Mouse (Mus musculus) C2C12 (cell line): ENCODE results near the gene Nt5c3. TPM values are rescaled to one million over a fixed set of nuclear protein-coding genes. Genes with fewer than 3 reads are reported as not detected.

Experiments
- H3K27me3 ChIP-seq: one replicate; pipeline ENCODE4 v1.6.1; 2011; ENCODE audit not compliant: control insufficient read depth, insufficient read depth, insufficient read length
- H3K36me3 ChIP-seq: one replicate; pipeline ENCODE4 v1.6.1; 2011; ENCODE audit not compliant: control insufficient read depth, insufficient read depth
- H3K4me3 ChIP-seq: one replicate; pipeline ENCODE4 v1.5.1; 2011; ENCODE audit warnings: mild to moderate bottlenecking, control low read depth; ENCODE audit not compliant: poor library complexity, insufficient read depth, severe bottlenecking
- H3K79me2 ChIP-seq: one replicate; pipeline ENCODE4 v1.6.1; 2011; ENCODE audit not compliant: control insufficient read depth, insufficient read depth
- H3K79me3 ChIP-seq: one replicate; pipeline ENCODE4 v1.6.1; 2011; ENCODE audit warnings: low read depth, control low read depth
- H3ac ChIP-seq: one replicate; pipeline ENCODE3; 2011; ENCODE audit warnings: low read depth; ENCODE audit not compliant: control insufficient read depth, insufficient read length
- CEBPB ChIP-seq: IDR thresholded peaks from one replicate; pipeline ENCODE4 v1.6.1; 2011; ENCODE audit warnings: low read depth, mild to moderate bottlenecking, control low read depth, moderate library complexity
- CTCF ChIP-seq: IDR thresholded peaks from one replicate; pipeline ENCODE4 v1.5.1; 2011; ENCODE audit not compliant: control insufficient read depth, insufficient read depth, insufficient read length
- FOSL1 ChIP-seq: IDR thresholded peaks from one replicate; pipeline ENCODE4 v1.8.0; 2011; ENCODE audit warnings: mild to moderate bottlenecking, low read length; ENCODE audit not compliant: poor library complexity, insufficient read depth, severe bottlenecking
- MAX ChIP-seq: IDR thresholded peaks from one replicate; pipeline ENCODE4 v1.6.1; 2011; ENCODE audit warnings: mild to moderate bottlenecking, control low read depth
- MYOD1 ChIP-seq: IDR thresholded peaks from one replicate; pipeline ENCODE4 v1.6.1; 2011; ENCODE audit warnings: low read depth; ENCODE audit not compliant: control insufficient read depth, insufficient read length
- MYOG ChIP-seq: IDR thresholded peaks from one replicate; pipeline ENCODE4 v1.6.1; 2011; ENCODE audit not compliant: control insufficient read depth, insufficient read length; ENCODE audit errors: extremely low read depth
- USF1 ChIP-seq: IDR thresholded peaks from one replicate; pipeline ENCODE4 v1.6.1; 2011; ENCODE audit warnings: low read depth, mild to moderate bottlenecking, control low read depth, moderate library complexity
- polyA plus RNA-seq: library from polyadenylated mRNA; unstranded; fragments of >200 nt; fragmentation: generic; extraction: Trizol; gene quantifications from one replicate; pipeline ENCODE4 v1.2.1, GENCODE M21; 2012; ENCODE audit warnings: missing spikeins

The Nt5c3 gene
- polyA plus RNA-seq, 1 experiment: 11.8 TPM

GRCm38 (mm10) chr6:56906121-56906846 is 17.4 kb downstream of the Nt5c3 start:
- H3K36me3 ChIP-seq: no peaks in the 10 kb centered on the region
- H3K79me3 ChIP-seq: peaks cover 14% of the 10 kb centered on the region
- H3K79me2 ChIP-seq: peaks cover 44% of the 10 kb centered on the region

GRCm38 (mm10) chr6:56905486-56905885 is 18.2 kb downstream of the Nt5c3 start:
- Histone ChIP-seq H3K4me3 (no peak overlapping the region), H3K79me3 (peaks cover 17% of the 10 kb centered on the region), H3K79me2 (peaks cover 48% of the 10 kb centered on the region), H3K27me3 (no peaks in the 10 kb centered on the region), H3ac (no peak overlapping the region), H3K36me3 (no peaks in the 10 kb centered on the region)
- no peak for TF ChIP-seq CTCF
- TF ChIP-seq CEBPB: no peak
- TF ChIP-seq MAX: no peak
- no peak for TF ChIP-seq USF1
- no peak for TF ChIP-seq FOSL1
- TF ChIP-seq MYOG: no peak
- no peak for TF ChIP-seq MYOD1

More at GRCm38 (mm10) chr6:56906121-56906846, 17.4 kb downstream of the Nt5c3 start:
- no peak overlapping the region for H3K4me3 ChIP-seq
- H3ac ChIP-seq: no peak overlapping the region
- no peak for TF ChIP-seq MYOG
- no peak for TF ChIP-seq FOSL1
- TF ChIP-seq USF1: no peak
- no peak for TF ChIP-seq MAX
- no peak for TF ChIP-seq MYOD1
- TF ChIP-seq CEBPB: no peak
- TF ChIP-seq CTCF: no peak
- H3K27me3 ChIP-seq: no peaks in the 10 kb centered on the region

GRCm38 (mm10) chr6:56904982-56905381 is 18.8 kb downstream of the Nt5c3 start:
- no peaks in the 10 kb centered on the region for H3K36me3 ChIP-seq
- peaks cover 48% of the 10 kb centered on the region for H3K79me2 ChIP-seq
- no peaks in the 10 kb centered on the region for H3K27me3 ChIP-seq
- no peak overlapping the region for H3ac ChIP-seq
- no peak overlapping the region for H3K4me3 ChIP-seq
- TF ChIP-seq MYOG: no peak
- no peak for TF ChIP-seq CEBPB
- no peak for TF ChIP-seq CTCF
- no peak for TF ChIP-seq MAX
- peaks cover 17% of the 10 kb centered on the region for H3K79me3 ChIP-seq

GRCm38 (mm10) chr6:56904330-56904729 is 19.4 kb downstream of the Nt5c3 start:
- Histone ChIP-seq H3K79me3 (peaks cover 17% of the 10 kb centered on the region), H3K36me3 (no peaks in the 10 kb centered on the region), H3K79me2 (peaks cover 47% of the 10 kb centered on the region), H3K4me3 (no peak overlapping the region), H3ac (no peak overlapping the region), H3K27me3 (no peaks in the 10 kb centered on the region)
- TF ChIP-seq MAX (no peak), CEBPB (no peak), USF1 (no peak), MYOD1 (no peak), FOSL1 (no peak)

- H3ac ChIP-seq: no peak overlapping the region
- H3K4me3 ChIP-seq: no peak overlapping the region
- no peaks in the 10 kb centered on the region for H3K27me3 ChIP-seq
- TF ChIP-seq MYOG (no peak), FOSL1 (no peak), CEBPB (no peak), USF1 (no peak), CTCF (no peak), MYOD1 (no peak), MAX (no peak)
- H3K79me3 ChIP-seq: peaks cover 18% of the 10 kb centered on the region
- H3K36me3 ChIP-seq: no peaks in the 10 kb centered on the region
- peaks cover 42% of the 10 kb centered on the region for H3K79me2 ChIP-seq
These were observed 19.9 kb downstream of the Nt5c3 start for GRCm38 (mm10) chr6:56903831-56904230.
